Mouse (Mus musculus) lung, embryonic 14.5 days (tissue): ENCODE data around the gene Lars2. TPM values are rescaled to one million over a fixed set of nuclear protein-coding genes. Genes with fewer than 3 reads are reported as not detected.
"Not testable (repeated sequence)": the region's sequence is repeated elsewhere in the genome, so short reads cannot be mapped to it uniquely, and the experiment has no call there.

Experiments
- ATAC-seq: fragments of 200-750 bp; cut with Nextera tagmentation; 2 replicates; pipeline ENCODE4 v1.8.0; 2017; ENCODE audit warnings: mild to moderate bottlenecking, moderate TSS enrichment, moderate library complexity; ENCODE audit not compliant: insufficient read depth
- DNase-seq: peaks from one replicate; pipeline ENCODE4 v3.0.0-alpha.2; 2015
- H3K27ac ChIP-seq: fragments of 300-500 bp; sonication (generic); 2 replicates; pipeline ENCODE4 v1.5.1; 2014; ENCODE audit warnings: low read depth, mild to moderate bottlenecking, moderate library complexity
- H3K27me3 ChIP-seq: fragments of 300-500 bp; sonication (generic); 2 replicates; pipeline ENCODE4 v1.6.1; 2014; ENCODE audit warnings: low read length, control low read depth; ENCODE audit not compliant: insufficient read depth
- H3K36me3 ChIP-seq: fragments of 300-500 bp; sonication (generic); 2 replicates; pipeline ENCODE4 v1.6.1; 2014; ENCODE audit warnings: control low read depth; ENCODE audit not compliant: insufficient read depth
- H3K4me1 ChIP-seq: fragments of 300-500 bp; sonication (generic); 2 replicates; pipeline ENCODE4 v1.6.1; 2014; ENCODE audit warnings: antibody characterized with exemption, control low read depth; ENCODE audit not compliant: insufficient read depth
- H3K4me2 ChIP-seq: fragments of 300-500 bp; sonication (generic); 2 replicates; pipeline ENCODE4 v1.6.1; 2014; ENCODE audit warnings: mild to moderate bottlenecking
- H3K4me3 ChIP-seq: fragments of 300-500 bp; sonication (generic); 2 replicates; pipeline ENCODE4 v1.5.1; 2014; ENCODE audit warnings: low read depth, low read length
- H3K9ac ChIP-seq: fragments of 300-500 bp; sonication (generic); 2 replicates; pipeline ENCODE4 v1.6.1; 2014
- H3K9me3 ChIP-seq: fragments of 300-500 bp; sonication (generic); 2 replicates; pipeline ENCODE4 v1.6.1; 2016; ENCODE audit warnings: low read depth, low read length, control low read depth
- CTCF ChIP-seq: IDR thresholded peaks from 2 replicates; pipeline ENCODE4 v1.5.1; 2016; ENCODE audit warnings: antibody characterized with exemption, low read depth
- WGBS: fragments of 180-500 bp; shearing (Covaris S2); extraction: QIAGEN DNeasy Blood & Tissue Kit; methylation state at CpG from one replicate; pipeline ENCODE4 v1.1.7; 2014; 5-methylcytosine and 5-hydroxymethylcytosine counted together
- polyA plus RNA-seq: library from polyadenylated mRNA; unstranded; fragments of >200 nt; fragmentation: Nextera tagmentation; extraction: Ambion mirVana; gene quantifications from 2 replicates; pipeline ENCODE4 v1.2.1, GENCODE M21; 2014

Lars2 gene
- polyA plus RNA-seq, 1 experiment from 2014 or later: 1,263 TPM

DNA sequence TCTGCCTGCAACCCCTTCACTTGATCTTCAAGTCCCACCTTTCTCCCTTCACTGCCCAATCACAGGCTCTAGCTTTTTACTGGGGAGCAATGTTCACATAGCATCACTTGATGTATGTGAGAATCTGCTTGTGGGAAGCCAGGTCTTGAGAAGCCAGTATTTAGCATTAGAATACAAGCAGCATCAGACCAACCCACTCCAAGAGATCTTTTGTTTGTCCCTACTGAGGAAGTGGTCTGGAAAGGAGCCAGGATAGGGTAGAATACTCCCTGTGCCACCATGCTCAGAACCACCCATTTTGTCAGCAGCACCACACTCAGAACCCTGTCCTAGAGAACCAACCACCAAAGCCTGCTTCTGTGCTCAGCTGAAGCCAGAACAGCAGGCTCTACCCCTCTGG, 64.2 kb downstream of the Lars2 start:
- no peak overlapping the region for H3K4me3 ChIP-seq
- peaks cover 11% of the 10 kb centered on the region; the same call in 1 of the 2 replicates for H3K4me1 ChIP-seq
- ATAC-seq (peak; percentile 21; the same call in 1 of the 2 replicates), DNase-seq (peak; percentile 56)
- H3K4me2 ChIP-seq: no peak overlapping the region
- H3K27me3 ChIP-seq: no peaks in the 10 kb centered on the region
- TF ChIP-seq CTCF: no peak
- H3K9me3 ChIP-seq: no peaks in the 10 kb centered on the region
- H3K27ac ChIP-seq: peak overlapping the region; percentile 83; the same call in 1 of the 2 replicates
- no peak overlapping the region for H3K9ac ChIP-seq
- H3K36me3 ChIP-seq: peaks cover 11% of the 10 kb centered on the region; the same call in 1 of the 2 replicates

DNA sequence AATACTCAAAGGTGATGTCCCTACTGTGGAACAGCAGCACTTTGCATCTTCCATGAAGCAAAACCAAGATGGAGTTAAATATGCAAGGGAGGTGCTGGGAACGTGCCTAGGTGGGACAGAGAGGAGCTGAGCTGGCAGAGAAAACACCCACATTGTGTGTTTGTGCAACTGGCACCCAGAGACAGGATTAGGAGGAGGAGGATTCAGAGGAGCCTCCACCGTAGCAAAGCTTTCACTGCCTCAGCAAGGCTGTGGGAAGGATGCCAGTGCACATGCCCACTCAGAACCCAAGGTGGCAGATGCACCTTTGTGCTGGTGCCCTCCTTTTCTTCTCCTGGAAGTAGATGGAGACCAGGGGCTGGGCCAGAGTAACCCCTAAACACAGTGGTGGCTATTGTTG, 71.5 kb downstream of the Lars2 start:
- Histone ChIP-seq H3K4me2 (no peak overlapping the region), H3K4me1 (no peaks in the 10 kb centered on the region; the same call in 1 of the 2 replicates), H3K27ac (no peak overlapping the region), H3K9ac (no peak overlapping the region), H3K27me3 (no peaks in the 10 kb centered on the region), H3K36me3 (peaks cover 37% of the 10 kb centered on the region), H3K4me3 (no peak overlapping the region), H3K9me3 (no peaks in the 10 kb centered on the region)
- 71% methylated on average over 2 of the region's 2 CpGs for WGBS
- DNase-seq (no peak), ATAC-seq (no peak)
- TF ChIP-seq CTCF: no peak

DNA sequence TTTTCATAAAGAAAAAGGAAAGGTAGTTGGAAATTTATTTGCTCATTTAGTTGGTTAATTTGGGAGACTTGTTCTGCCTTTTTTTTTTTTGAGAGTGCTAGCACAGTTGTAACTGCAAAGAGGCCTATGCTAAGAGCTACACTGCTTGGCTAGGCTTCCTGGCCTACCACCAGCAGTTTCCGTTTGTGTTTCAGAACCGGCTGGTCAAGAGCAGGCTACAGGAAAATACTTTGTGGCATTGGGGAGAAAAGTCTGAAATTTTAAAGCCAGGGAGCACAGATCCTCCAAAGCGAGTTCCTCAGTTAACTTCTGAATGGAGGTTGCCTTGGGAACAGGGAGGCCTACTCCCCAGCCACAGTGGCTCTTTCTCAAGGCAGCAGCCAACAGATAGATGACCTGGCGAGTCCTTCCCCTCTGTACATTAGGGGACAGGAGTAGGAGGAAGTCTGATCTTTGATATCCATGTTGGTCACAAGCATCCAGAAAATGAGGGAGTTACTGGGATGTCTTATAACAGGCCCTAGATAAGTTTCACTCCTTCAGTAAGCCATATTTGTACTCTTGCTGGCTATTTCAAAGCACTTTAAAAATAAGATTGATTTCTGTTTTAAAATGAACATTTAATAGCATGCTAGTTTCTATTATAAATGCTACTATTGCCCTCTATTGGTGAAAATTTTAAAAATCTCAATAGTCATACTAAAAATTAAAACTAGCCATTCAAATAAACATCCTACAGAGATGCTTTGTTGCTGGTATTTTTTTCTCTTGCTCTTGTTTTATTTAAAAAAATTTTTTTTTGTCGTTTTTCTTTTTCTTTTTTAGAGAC, 73.7 kb downstream of the Lars2 start:
- H3K4me3 ChIP-seq: no peak overlapping the region
- peak; percentile 18; the same call in 1 of the 2 replicates for TF ChIP-seq CTCF
- DNase-seq (peak; percentile 80), ATAC-seq (peak; percentile 65; the same call in 1 of the 2 replicates)
- H3K4me2 ChIP-seq: no peak overlapping the region
- H3K4me1 ChIP-seq: no peaks in the 10 kb centered on the region
- H3K9me3 ChIP-seq: no peaks in the 10 kb centered on the region
- 39% methylated on average over 5 of the region's 5 CpGs for WGBS
- peak overlapping the region; percentile 19; the same call in 1 of the 2 replicates for H3K27ac ChIP-seq
- peaks cover 37% of the 10 kb centered on the region for H3K36me3 ChIP-seq
- no peaks in the 10 kb centered on the region for H3K27me3 ChIP-seq
- H3K9ac ChIP-seq: no peak overlapping the region

DNA sequence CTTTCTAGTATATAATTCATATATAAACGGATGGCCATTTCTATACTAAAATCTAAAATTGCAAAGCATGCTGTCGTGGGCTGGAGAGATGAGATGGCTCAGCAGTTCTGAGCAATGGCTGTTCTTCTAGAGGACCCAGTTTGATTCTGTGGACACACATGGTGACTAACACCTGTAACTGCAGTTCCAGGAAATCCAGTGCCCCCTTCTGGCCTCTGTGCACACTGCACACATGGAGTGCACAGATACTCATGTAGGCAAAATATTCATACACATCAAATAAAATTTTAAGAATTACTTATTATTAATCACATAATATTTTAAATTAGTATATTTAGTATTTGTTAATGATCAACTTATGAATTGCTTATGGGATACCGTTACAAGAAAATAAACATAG, 80.4 kb downstream of the Lars2 start:
- H3K27ac ChIP-seq, H3K4me3 ChIP-seq, ATAC-seq, H3K36me3 ChIP-seq, H3K9ac ChIP-seq, H3K4me2 ChIP-seq, H3K9me3 ChIP-seq, H3K4me1 ChIP-seq, H3K27me3 ChIP-seq: not testable (repeated sequence)
- 98% methylated on average over 2 of the region's 3 CpGs for WGBS
- DNase-seq: peak; percentile 40
- 0 out of 2 replicates have a peak, but pooled peaks have one; percentile 21 for TF ChIP-seq CTCF

DNA sequence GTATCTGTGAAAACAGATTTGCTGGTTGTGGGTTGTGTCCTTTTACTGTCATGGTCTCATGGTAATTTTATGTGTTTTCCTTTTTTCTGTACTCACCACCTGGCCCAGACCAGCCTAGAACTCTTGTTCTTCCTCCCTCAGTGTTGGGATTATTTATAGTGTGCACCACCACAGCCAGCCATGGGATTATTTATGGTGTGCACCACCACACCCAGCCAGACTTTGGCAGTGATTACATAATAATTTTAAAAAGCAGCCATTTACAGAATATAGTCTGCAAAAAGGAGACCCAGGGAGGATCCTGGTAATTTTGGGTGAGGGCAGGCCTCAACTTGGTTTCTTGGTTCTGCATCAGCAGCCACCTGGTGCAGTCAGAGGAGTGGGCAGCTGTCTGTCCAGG, 81.9 kb downstream of the Lars2 start:
- DNase-seq (no peak), ATAC-seq (no peak)
- Histone ChIP-seq H3K27ac (no peak overlapping the region), H3K4me3 (no peak overlapping the region), H3K27me3 (no peaks in the 10 kb centered on the region), H3K36me3 (peaks cover 11% of the 10 kb centered on the region; the same call in 1 of the 2 replicates), H3K4me2 (no peak overlapping the region), H3K9me3 (no peaks in the 10 kb centered on the region), H3K9ac (no peak overlapping the region), H3K4me1 (no peaks in the 10 kb centered on the region)
- TF ChIP-seq CTCF: no peak

DNA sequence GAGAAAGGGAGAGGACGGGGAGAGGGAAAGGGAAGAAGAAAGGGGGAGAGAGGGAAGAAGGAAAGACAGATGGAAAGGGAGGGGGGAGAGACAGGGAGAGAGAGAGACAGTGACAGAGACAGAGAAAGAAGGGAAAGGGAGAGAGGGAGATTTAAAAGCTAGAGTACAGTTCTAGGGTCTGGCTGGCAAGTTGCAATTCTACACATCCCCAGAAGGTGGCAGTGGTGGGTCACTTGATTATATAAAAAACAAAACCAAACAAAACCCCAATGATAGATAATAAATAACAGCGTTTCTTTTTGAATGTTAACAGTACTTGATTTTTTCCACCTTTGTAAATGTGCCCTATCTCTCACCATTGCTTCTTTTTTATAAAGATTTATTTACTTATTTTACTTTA, 83.4 kb downstream of the Lars2 start:
- no peaks in the 10 kb centered on the region for H3K9me3 ChIP-seq
- H3K4me2 ChIP-seq: no peak overlapping the region
- no peak overlapping the region for H3K9ac ChIP-seq
- H3K36me3 ChIP-seq: peaks cover 23% of the 10 kb centered on the region; the same call in 1 of the 2 replicates
- 23% methylated on average over 2 of the region's 2 CpGs for WGBS
- TF ChIP-seq CTCF: peak; percentile 79
- peak; percentile 47; the same call in 1 of the 2 replicates for ATAC-seq
- H3K4me3 ChIP-seq: no peak overlapping the region
- no peaks in the 10 kb centered on the region for H3K4me1 ChIP-seq
- no peak overlapping the region for H3K27ac ChIP-seq
- peak; percentile 83 for DNase-seq
- H3K27me3 ChIP-seq: no peaks in the 10 kb centered on the region

DNA sequence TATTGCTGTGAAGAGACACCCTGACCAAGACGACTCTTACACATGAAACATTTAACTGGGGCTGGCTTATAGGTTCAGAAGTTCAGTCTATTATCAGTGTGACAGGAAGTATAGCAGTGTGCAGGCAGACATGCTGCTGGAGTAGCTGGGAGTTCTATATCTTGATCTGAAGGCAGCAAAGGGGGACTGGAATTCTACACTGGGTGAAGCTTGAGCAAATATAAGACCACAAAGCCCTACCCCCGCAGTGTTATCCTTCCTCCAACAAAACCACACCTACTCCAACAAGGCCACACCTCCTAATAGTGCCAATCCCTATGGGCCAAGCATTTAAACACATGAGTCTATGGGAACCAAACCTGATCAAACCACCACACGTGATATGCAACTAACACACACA, 85.0 kb downstream of the Lars2 start:
- Histone ChIP-seq H3K9ac (no peak overlapping the region), H3K4me1 (peaks cover 4% of the 10 kb centered on the region; the same call in 1 of the 2 replicates), H3K4me3 (no peak overlapping the region), H3K27me3 (no peaks in the 10 kb centered on the region), H3K27ac (no peak overlapping the region), H3K4me2 (no peak overlapping the region), H3K36me3 (peaks cover 23% of the 10 kb centered on the region; the same call in 1 of the 2 replicates), H3K9me3 (no peaks in the 10 kb centered on the region)
- WGBS: 48% methylated on average over 3 of the region's 3 CpGs
- no peak for DNase-seq
- ATAC-seq: no peak
- TF ChIP-seq CTCF: no peak
